Mouse (Mus musculus) forebrain, embryonic 11.5 days (tissue): ENCODE data around the gene Nop56. TPM values are rescaled to one million over a fixed set of nuclear protein-coding genes. Genes with fewer than 3 reads are reported as not detected.

ENCODE experiments used
- ATAC-seq: fragments of 200-750 bp; cut with Nextera tagmentation; replicated peaks from 2 replicates; pipeline ENCODE4 v1.8.0; 2017; ENCODE audit warnings: moderate TSS enrichment; ENCODE audit not compliant: low FRiP score
- DNase-seq: peaks from one replicate; pipeline ENCODE4 v3.0.0-alpha.2; 2017; ENCODE audit warnings: low spot score
- H3K27ac ChIP-seq: fragments of 300-500 bp; sonication (generic); 2 replicates; pipeline ENCODE4 v1.5.1; 2014; ENCODE audit warnings: low read depth, low read length
- H3K27me3 ChIP-seq: fragments of 300-500 bp; sonication (generic); 2 replicates; pipeline ENCODE4 v1.6.1; 2014; ENCODE audit warnings: mild to moderate bottlenecking, low read length, mixed read lengths; ENCODE audit not compliant: control insufficient read depth, insufficient read depth
- H3K36me3 ChIP-seq: fragments of 300-500 bp; sonication (generic); 2 replicates; pipeline ENCODE4 v1.6.1; 2014; ENCODE audit warnings: mild to moderate bottlenecking, low read length, moderate library complexity, mixed read lengths; ENCODE audit not compliant: control insufficient read depth, insufficient read depth
- H3K4me1 ChIP-seq: fragments of 300-500 bp; sonication (generic); replicated peaks from 2 replicates; pipeline ENCODE4 v1.6.1; 2014; ENCODE audit warnings: low read length, mixed read lengths; ENCODE audit not compliant: control insufficient read depth, insufficient read depth
- H3K4me2 ChIP-seq: fragments of 300-500 bp; sonication (generic); 2 replicates; pipeline ENCODE4 v1.6.1; 2014; ENCODE audit warnings: low read depth, mild to moderate bottlenecking, low read length, moderate library complexity, mixed read lengths; ENCODE audit not compliant: severe bottlenecking
- H3K4me3 ChIP-seq: fragments of 300-500 bp; sonication (generic); 2 replicates; pipeline ENCODE4 v1.5.1; 2014; ENCODE audit warnings: low read depth, low read length
- H3K9ac ChIP-seq: fragments of 300-500 bp; sonication (generic); 2 replicates; pipeline ENCODE4 v1.6.1; 2014; ENCODE audit warnings: low read length
- H3K9me3 ChIP-seq: fragments of 300-500 bp; sonication (generic); 2 replicates; pipeline ENCODE4 v1.6.1; 2016; ENCODE audit warnings: low read length, mixed read lengths; ENCODE audit not compliant: control insufficient read depth
- WGBS: fragments of 180-500 bp; shearing (Covaris S2); extraction: QIAGEN DNeasy Blood & Tissue Kit; methylation state at CpG from one replicate; pipeline ENCODE4 v1.1.7; 2014; 5-methylcytosine and 5-hydroxymethylcytosine counted together
- polyA plus RNA-seq: library from polyadenylated mRNA; unstranded; fragments of >200 nt; fragmentation: Nextera tagmentation; extraction: Ambion mirVana; gene quantifications from 2 replicates; pipeline ENCODE4 v1.2.1, GENCODE M21; 2014

Nop56 gene
- polyA plus RNA-seq, 1 experiment from 2014 or later, result 381 TPM

DNA sequence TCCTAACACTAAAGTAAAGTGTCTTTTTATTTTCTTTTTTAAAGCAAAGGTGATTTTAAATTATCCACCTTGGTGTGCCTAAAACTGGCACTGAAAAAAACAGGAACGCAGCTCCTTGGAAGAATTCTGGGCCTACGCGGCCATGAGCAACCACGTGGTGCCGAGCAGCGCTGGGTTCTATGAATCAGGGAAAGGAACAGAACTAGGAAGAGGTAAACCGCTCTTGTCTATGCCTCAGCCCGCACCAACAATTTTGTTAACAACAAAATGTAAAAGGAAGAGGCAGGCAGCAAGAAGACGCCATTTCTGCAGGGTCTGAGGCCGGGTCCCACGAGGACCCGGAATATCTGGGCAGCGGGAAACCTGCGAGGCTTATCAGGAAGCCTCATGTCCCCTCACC lies 498 bp upstream of the Nop56 start:
- H3K27me3 ChIP-seq, result no peaks in the 10 kb centered on the region
- peaks cover 24% of the 10 kb centered on the region for H3K36me3 ChIP-seq
- peak overlapping the region; percentile 85 for H3K4me2 ChIP-seq
- H3K9me3 ChIP-seq, result no peaks in the 10 kb centered on the region; the same call in 1 of the 2 replicates
- H3K4me1 ChIP-seq, result peaks cover 11% of the 10 kb centered on the region
- 2% methylated on average over 14 of the region's 14 CpGs for WGBS
- peak overlapping the region; percentile 92 for H3K4me3 ChIP-seq
- DNase-seq (no peak), ATAC-seq (peak; percentile 14; the same call in 1 of the 2 replicates)
- H3K27ac ChIP-seq, result peak overlapping the region; percentile 63
- H3K9ac ChIP-seq, result peak overlapping the region; percentile 99

DNA sequence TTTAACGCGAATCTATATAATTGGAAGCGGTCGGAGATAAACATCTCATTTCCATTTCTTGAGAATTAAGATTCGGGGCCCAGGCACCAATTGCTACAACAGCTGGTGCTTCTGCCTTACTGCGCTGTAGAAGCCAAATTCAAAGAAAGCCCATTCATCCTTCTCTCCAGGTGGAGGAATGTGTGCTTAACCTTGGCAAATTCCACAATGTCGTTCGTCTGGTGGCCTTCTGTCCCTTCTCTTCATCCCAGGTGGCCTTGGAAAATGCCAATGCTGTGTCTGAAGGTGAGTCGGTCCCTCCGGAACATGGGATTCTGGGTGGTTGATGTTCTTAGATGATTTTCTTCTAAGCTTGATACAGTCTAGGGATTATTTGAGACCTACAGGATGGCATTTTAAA lies 632 bp downstream of the Nop56 start:
- DNase-seq, result no peak
- ATAC-seq, result no peak
- 2% methylated on average over 10 of the region's 10 CpGs for WGBS
- H3K9ac ChIP-seq, result peak overlapping the region; percentile 99
- H3K36me3 ChIP-seq, result peaks cover 27% of the 10 kb centered on the region
- H3K27me3 ChIP-seq, result no peaks in the 10 kb centered on the region
- peak overlapping the region; percentile 85 for H3K4me2 ChIP-seq
- H3K27ac ChIP-seq, result peak overlapping the region; percentile 87
- no peaks in the 10 kb centered on the region; the same call in 1 of the 2 replicates for H3K9me3 ChIP-seq
- peak overlapping the region; percentile 92 for H3K4me3 ChIP-seq
- peaks cover 11% of the 10 kb centered on the region for H3K4me1 ChIP-seq

DNA sequence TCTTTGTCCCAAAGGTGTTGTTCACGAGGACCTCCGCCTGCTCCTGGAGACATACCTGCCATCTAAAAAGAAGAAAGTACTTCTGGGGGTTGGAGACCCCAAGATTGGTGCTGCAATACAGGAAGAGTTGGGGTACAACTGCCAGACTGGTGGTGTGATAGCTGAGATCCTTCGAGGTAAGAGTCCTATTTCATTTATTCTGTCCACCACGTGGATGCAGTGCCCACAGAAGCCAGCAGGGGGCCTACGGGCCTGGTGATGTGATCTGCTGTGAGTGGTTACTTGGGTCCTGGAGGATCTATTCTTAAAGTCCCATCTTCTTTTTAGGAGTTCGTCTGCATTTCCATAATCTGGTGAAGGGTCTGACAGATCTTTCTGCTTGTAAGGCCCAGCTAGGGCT lies 1.4 kb downstream of the Nop56 start:
- Histone ChIP-seq H3K9ac (peak overlapping the region; percentile 99), H3K4me2 (peak overlapping the region; percentile 85), H3K36me3 (peaks cover 27% of the 10 kb centered on the region), H3K4me1 (peaks cover 11% of the 10 kb centered on the region), H3K27me3 (no peaks in the 10 kb centered on the region), H3K27ac (no peak overlapping the region), H3K4me3 (peak overlapping the region; percentile 92), H3K9me3 (no peaks in the 10 kb centered on the region; the same call in 1 of the 2 replicates)
- 46% methylated on average over 6 of the region's 6 CpGs for WGBS
- peak; percentile 87 for DNase-seq
- ATAC-seq, result no peak

DNA sequence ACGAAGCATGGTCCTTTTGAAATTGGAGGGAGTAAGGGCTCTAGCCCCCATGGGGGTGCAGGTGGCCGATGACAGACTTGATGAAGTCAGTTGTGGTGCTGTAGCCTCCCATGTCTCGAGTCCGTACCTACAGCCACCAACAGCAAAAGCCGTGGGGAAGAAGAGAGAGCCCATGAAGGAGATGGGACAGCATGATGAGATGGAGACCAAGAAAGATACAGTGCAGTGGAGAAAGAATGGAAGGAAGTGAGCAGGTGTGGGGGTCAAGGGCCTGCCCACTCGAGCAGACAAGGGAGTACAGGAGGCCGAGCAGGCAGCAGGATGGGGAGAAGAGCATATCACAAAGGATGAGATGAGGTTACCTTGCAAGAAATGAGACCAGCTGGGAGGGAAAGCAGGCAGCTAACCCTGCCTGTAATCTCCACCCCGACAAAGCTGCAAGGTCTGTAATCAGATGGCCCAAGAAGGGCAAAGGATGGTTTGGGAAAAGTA lies 5.4 kb downstream of the Nop56 start:
- H3K9ac ChIP-seq, result no peak overlapping the region
- no peaks in the 10 kb centered on the region for H3K27me3 ChIP-seq
- H3K36me3 ChIP-seq, result peaks cover 27% of the 10 kb centered on the region
- DNase-seq (no peak), ATAC-seq (no peak)
- no peak overlapping the region for H3K4me2 ChIP-seq
- WGBS, result 46% methylated on average over 8 of the region's 8 CpGs
- H3K4me3 ChIP-seq, result no peak overlapping the region
- no peak overlapping the region for H3K27ac ChIP-seq
- H3K9me3 ChIP-seq, result no peaks in the 10 kb centered on the region; the same call in 1 of the 2 replicates
- peaks cover 14% of the 10 kb centered on the region for H3K4me1 ChIP-seq

DNA sequence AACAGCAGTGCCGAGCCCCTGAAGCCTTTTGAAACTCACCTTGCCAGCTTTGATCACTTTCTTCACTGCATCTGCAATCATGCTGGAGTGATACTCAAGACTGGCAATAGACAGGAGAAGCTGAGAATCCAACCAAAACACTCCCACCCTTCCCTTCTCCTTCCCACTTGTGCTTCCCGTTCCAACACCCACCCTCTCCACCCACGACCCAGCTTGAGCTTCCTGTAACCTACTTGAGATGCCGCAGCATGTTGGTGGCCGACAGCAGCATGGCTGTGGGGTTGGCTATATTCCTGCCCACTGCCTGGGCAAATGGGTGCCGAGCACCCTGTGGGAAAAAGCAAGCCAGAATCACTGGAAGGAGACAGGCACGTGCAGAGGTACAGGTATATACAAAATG lies 6.0 kb downstream of the Nop56 start:
- peaks cover 14% of the 10 kb centered on the region for H3K4me1 ChIP-seq
- H3K36me3 ChIP-seq, result peaks cover 27% of the 10 kb centered on the region
- H3K27me3 ChIP-seq, result no peaks in the 10 kb centered on the region
- no peak overlapping the region for H3K4me3 ChIP-seq
- ATAC-seq (no peak), DNase-seq (no peak)
- H3K27ac ChIP-seq, result no peak overlapping the region
- H3K9me3 ChIP-seq, result no peaks in the 10 kb centered on the region
- whole genome bisulfite sequencing, result 76% methylated on average over 7 of the region's 7 CpGs
- H3K9ac ChIP-seq, result no peak overlapping the region
- H3K4me2 ChIP-seq, result no peak overlapping the region

DNA sequence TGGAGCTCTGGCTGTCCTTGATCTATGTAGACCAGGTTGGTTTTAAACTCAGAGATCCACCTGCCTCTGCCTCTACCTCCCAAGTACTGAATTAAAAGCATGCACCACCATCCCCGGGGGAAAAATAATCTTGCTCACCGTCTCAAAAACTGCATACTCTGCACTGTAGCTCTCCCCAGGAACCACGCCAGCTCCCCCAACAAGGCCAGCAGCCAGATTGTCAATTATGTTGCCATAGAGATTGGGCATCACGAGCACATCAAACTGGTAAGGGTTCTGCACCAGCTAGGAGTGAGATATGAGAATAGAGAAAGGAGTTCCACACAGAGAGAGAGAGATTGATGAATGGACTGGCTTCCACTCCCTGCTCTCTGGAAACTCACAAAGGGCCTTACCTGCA lies 6.6 kb downstream of the Nop56 start:
- Histone ChIP-seq H3K27ac (no peak overlapping the region), H3K4me1 (peaks cover 9% of the 10 kb centered on the region; the same call in 1 of the 2 replicates), H3K27me3 (no peaks in the 10 kb centered on the region), H3K9ac (no peak overlapping the region), H3K4me2 (no peak overlapping the region), H3K36me3 (peaks cover 22% of the 10 kb centered on the region), H3K4me3 (no peak overlapping the region), H3K9me3 (no peaks in the 10 kb centered on the region)
- DNase-seq (no peak), ATAC-seq (no peak)
- 79% methylated on average over 4 of the region's 4 CpGs for WGBS

DNA sequence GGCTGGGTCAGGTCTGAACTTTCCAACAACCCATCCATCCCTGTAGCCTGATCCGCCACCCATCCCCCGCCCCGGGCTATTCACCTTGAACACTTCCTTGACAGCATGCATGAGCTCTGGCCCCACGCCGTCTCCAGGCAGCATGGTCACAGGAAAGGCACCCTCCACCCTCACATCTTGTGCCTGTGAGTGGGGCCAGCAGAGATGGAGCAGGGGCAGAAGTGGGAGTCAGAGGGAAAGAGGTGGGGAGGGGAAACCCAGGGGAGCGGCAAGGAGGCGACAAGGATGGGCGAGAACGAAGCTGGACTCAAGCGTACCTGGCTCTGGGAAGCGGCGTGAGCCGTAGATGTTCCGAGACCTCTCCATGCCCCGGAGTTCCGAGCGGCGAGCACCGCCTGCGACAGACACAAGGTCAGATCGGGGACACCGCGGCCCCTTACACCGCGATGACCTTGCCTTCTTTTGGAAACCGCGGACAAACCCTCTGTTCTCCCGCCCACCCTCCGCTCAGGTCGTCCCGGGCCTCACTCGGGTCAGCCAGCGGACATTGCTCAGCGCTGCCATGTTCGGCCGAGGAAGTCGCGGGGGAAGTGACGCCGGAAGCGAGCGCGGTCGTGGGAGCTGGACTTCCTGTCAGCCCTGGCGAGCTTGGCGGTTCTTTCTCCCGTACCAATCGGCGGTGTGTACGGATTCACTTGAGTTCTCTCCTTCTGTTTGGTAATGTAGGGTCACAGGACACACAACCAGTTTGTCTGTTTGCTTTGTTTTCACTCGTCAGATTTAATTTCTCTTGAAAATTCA lies 9.8 kb downstream of the Nop56 start, which contains the start of gene Idh3b:
Gene Idh3b (minus strand): TSS at position 694 of the 801 bp plus-strand sequence.
- H3K9ac ChIP-seq, result peak within 1 kb of the TSS; percentile 83
- H3K36me3 ChIP-seq, result peaks cover 3% of the 10 kb centered on the region
- WGBS, result under 1% methylated on average over 51 of the region's 51 CpGs
- H3K27ac ChIP-seq, result no peak within 1 kb of the TSS
- H3K4me3 ChIP-seq, result peak within 1 kb of the TSS; percentile 81
- peak within 1 kb of the TSS; percentile 98 for H3K4me2 ChIP-seq
- 0 out of 2 replicates have a peak, but pooled peaks cover 3% of the 10 kb centered on the region for H3K4me1 ChIP-seq
- DNase-seq (peak; percentile 94), ATAC-seq (peak; percentile 89)
- no peaks in the 10 kb centered on the region for H3K27me3 ChIP-seq
- H3K9me3 ChIP-seq, result no peaks in the 10 kb centered on the region

DNA sequence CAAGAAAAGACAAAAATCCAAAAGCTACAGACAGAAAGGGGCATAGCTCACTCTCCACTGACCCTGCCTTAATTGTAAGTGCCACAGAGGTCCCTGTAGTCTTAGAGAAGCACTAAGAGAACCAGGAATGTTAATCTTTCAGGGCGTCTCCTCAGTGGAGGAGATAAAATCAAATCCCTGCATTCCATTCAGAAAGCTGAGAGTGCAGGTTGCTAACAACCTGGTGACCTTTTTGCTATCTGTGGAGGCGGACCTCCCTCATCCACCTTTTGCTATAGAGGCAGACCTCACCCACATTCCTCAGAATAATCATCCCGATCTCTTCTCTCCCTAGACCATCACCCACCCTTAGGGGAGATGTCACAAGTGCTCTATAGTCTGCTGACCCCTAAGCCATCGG lies 14.9 kb downstream of the Nop56 start:
- Histone ChIP-seq H3K9me3 (no peaks in the 10 kb centered on the region), H3K4me2 (no peak overlapping the region), H3K27me3 (peaks cover 2% of the 10 kb centered on the region; the same call in 1 of the 2 replicates), H3K4me1 (0 out of 2 replicates have a peak, but pooled peaks cover 2% of the 10 kb centered on the region), H3K4me3 (no peak overlapping the region), H3K9ac (no peak overlapping the region), H3K27ac (no peak overlapping the region), H3K36me3 (no peaks in the 10 kb centered on the region)
- no peak for ATAC-seq
- WGBS, result 68% methylated on average over 4 of the region's 4 CpGs
- DNase-seq, result no peak
